Mouse (Mus musculus) G1E (cell line): Measurements from ENCODE around the gene Cldn24.

Source experiments
- CTCF ChIP-seq: IDR thresholded peaks from 2 replicates; pipeline ENCODE4 v1.5.1; 2012; ENCODE audit warnings: low read depth, low read length, inconsistent platforms, mixed read lengths
- GATA1 ChIP-seq: IDR thresholded peaks from 2 replicates; pipeline ENCODE4 v1.6.1; 2012; ENCODE audit warnings: borderline replicate concordance, low read length, inconsistent platforms, mixed read lengths
- POLR2AphosphoS5 ChIP-seq: IDR thresholded peaks from 2 replicates; pipeline ENCODE4 v1.6.1; 2012; ENCODE audit warnings: low read depth, low read length, inconsistent platforms; ENCODE audit not compliant: insufficient replicate concordance
- TAL1 ChIP-seq: conservative IDR thresholded peaks from 2 replicates; pipeline ENCODE4 v1.6.1; 2012; ENCODE audit warnings: low read depth, low read length, inconsistent platforms, mixed read lengths

- TF ChIP-seq TAL1 (no peak), CTCF (no peak), GATA1 (no peak), POLR2AphosphoS5 (no peak)
Observed at GRCm38 (mm10) chr8:47777415-47777814, 44.5 kb upstream of the Cldn24 start.
